Mouse (Mus musculus): ENCODE data around the gene Lonp1. TPM values are rescaled to one million over a fixed set of nuclear protein-coding genes. Genes with fewer than 3 reads are reported as not detected.
A peak's percentile ranks its signal among the peaks of the same experiment; 100 is the strongest.
"Not testable (repeated sequence)": the region's sequence is repeated elsewhere in the genome, so short reads cannot be mapped to it uniquely, and the experiment has no call there.

The Lonp1 gene
- polyA plus RNA-seq, 3 experiments from 2014 or later, result 7.5 to 8.1 (median 8.1) TPM

GRCm38 (mm10) chr17:56625495-56625894 lies 1.2 kb downstream of the Lonp1 start:
- ATAC-seq, result no peak

GRCm38 (mm10) chr17:56617628-56618027 lies 9.1 kb downstream of the Lonp1 start:
- no peak for ATAC-seq

GRCm38 (mm10) chr17:56616725-56617124 lies 10.0 kb downstream of the Lonp1 start:
- ATAC-seq, result no peak

- no peak for ATAC-seq
These were observed 10.9 kb downstream of the Lonp1 start for GRCm38 (mm10) chr17:56615792-56616191.

DNA sequence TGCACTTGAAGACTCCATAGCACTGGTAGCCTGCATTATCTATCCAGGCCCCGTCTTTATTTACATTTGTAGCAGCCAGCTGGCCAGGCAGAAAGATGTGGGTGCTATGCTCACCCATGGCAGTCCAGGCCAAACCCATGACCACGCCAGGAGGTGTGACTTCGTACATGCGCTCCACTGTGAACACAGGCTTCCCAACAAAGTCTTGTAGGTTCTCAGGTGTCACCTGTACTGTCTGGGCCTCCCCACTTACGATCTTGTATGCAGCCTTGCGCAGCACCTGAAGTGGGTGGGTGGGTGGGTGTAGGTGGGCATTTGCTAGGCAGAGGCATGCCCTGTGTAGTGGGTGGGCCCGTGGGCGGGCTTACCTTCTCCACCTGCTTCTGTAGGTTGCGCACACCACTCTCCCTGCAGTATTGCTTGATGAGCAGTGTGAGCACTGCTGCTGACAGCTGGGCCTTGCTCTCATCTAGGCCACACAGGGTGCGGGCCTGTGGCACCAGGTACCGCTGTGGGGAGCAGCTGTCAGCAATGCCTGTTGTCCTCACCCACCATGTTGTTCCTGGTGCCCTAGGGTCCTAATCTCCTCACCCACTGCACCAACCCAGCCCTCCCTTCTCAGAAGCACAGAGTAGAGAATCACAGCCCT lies 11.4 kb downstream of the Lonp1 start:
- no peak for ATAC-seq

GRCm38 (mm10) chr17:56614391-56615135 lies 12.1 kb downstream of the Lonp1 start:
- no peak for ATAC-seq

GRCm38 (mm10) chr17:56613893-56614292 lies 12.8 kb downstream of the Lonp1 start:
- not testable (repeated sequence) for ATAC-seq

DNA sequence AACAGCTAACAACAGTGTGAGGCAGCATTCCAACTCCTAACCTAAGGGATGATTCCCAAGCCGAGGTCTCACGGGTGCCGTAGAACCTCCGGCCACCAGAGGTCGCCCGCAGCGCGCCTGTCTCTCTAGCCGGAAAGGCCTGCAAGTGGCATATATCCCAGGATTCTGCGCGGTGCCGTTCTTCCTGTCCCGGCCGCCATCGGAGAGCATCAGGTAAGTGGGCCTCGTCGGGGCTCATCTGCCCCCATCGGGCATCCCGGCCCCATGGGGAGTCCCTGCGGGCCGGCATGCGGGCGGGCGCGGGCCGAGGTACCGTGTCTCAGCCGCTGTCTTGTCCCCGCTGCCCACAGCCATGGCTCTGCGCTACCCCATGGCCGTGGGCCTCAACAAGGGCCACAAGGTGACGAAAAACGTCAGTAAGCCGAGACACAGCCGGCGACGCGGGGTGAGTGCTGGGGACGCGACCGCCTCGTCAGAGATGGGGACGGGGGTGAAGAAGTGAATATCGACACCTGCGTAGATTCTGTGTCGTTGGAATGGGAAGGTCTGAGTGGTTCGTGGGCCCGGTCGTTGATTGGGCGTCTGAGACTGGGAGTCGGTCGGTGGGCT lies 13.3 kb downstream of the Lonp1 start, which contains the start of gene Rpl36:
Gene Rpl36, plus strand, starts transcription at position 181 of the 609 bp plus-strand sequence.
- ATAC-seq, result peak; percentile 72

- not testable (repeated sequence) for ATAC-seq
These were observed 14.1 kb downstream of the Lonp1 start for GRCm38 (mm10) chr17:56612565-56612939.

DNA sequence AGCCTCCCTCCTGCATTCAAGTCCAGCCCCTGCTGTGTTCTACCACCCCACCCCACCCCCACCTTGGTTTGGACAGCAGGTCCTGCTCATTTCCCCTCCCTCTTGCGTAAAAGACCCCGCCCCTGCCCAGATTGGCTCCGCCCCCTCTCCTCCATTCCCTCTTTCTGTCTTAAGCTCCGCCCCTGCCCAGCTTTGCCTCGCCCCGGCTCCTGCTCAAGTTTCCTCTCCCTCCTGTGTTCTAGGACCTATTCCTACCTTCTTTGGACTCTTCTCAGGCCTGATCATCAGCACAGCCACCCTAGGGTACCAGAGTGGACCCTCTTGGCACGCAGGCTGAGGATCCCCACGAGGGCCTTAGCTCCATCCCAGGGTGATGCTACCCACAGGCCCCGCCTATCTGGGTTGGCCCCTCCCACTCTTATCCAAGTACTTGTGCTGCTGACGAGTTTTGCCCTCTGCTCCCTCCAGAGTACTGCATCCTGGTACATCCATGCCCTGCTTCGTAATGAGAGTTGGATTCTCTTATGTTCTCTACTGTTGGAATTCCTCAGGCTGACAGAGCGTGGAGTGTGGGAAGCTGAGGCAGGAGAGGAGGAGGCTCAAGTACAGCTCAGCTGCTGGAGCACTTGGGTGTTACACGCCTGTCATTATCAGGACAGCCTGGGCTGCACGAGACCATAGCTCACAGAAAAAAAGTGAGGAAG lies 14.7 kb downstream of the Lonp1 start:
- no peak for ATAC-seq

- ATAC-seq, result no peak
These were observed 15.4 kb downstream of the Lonp1 start for GRCm38 (mm10) chr17:56611323-56611722.

GRCm38 (mm10) chr17:56609452-56610171 lies 17.1 kb downstream of the Lonp1 start, which contains the start of gene 2410015M20Rik:
Gene 2410015M20Rik, minus strand, starts transcription at chr17:56609771.
- ATAC-seq, result peak; percentile 87

- no peak for ATAC-seq
These were observed 18.0 kb downstream of the Lonp1 start for GRCm38 (mm10) chr17:56608699-56609098.

GRCm38 (mm10) chr17:56607521-56608062 lies 19.1 kb downstream of the Lonp1 start:
- no peak for ATAC-seq

DNA sequence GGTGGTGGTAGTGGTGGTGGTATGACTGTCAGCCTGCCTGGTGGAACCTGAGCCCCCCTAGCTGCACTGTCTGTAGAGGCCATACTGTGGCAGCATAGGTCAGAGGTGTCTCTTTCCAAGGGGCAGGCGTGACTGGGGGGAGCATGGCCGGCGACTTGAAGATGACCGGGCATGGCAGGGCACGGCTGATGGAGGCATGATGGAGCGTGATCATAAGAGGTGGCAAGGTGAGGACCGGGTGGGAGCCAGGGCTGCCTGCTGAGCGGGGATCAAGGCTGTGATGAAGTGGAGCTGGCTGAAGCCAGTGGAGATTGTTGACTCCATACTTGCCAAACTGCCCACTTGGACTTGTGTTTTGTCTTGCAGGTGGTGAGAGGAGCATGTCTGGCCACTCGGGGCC lies 21.3 kb downstream of the Lonp1 start:
- ATAC-seq, result no peak

- no peak for ATAC-seq
These were observed 22.3 kb downstream of the Lonp1 start for GRCm38 (mm10) chr17:56604422-56604821.

DNA sequence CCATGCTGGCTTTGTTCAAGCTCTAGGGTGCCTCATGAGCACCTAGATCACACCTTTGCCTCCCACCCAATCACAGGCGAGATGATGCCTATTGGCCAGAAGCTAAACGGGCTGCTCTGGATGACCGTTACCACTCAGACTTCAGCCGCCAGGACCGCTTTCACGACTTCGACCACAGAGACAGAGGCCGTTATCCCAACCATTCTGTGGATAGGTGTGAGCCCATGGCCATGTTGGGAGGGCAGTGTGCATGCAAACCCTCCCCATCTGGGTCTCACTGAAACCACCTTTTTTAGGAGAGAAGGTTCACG lies 22.7 kb downstream of the Lonp1 start:
- no peak for ATAC-seq

GRCm38 (mm10) chr17:56603186-56604069 lies 23.3 kb downstream of the Lonp1 start:
- no peak for ATAC-seq

DNA sequence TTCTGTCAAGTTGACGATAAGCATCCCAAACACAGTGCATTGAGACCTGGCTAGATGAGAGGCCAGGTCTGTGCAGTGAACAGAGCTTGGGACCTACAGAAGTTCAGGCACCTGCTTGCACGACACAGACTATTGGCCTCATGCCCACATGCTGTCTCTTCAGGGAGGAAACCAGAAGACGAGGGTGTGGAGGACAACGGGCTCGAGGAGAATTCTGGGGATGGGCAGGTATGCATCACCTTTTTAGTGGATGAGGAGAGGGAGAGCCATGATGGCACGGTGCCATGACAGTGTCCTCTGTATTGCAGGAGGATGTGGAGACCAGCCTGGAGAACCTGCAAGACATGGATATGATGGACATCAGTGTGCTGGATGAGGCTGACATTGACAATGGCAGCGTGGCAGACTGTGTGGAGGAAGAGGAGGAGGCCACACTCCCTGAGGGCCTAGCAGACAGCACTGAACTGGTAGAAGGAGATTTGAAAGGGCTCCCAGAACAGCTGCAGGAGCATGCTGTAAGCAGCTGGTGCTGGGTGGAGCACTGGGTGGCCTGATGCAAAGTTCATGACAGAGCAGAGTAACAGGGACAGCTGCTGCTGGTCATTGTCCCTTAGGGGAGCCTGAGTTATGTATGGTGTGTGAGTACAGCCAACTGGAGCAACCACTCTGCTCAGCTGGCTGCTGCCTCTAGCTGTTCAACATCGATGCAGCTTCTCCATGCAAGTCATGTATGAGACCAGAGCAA lies 33.0 kb downstream of the Lonp1 start:
- ATAC-seq, result no peak

- ATAC-seq, result no peak
These were observed 34.1 kb downstream of the Lonp1 start for GRCm38 (mm10) chr17:56592553-56592952.
